Mouse (Mus musculus): ENCODE measurements around the gene Ninj2.

Ninj2 gene

DNA sequence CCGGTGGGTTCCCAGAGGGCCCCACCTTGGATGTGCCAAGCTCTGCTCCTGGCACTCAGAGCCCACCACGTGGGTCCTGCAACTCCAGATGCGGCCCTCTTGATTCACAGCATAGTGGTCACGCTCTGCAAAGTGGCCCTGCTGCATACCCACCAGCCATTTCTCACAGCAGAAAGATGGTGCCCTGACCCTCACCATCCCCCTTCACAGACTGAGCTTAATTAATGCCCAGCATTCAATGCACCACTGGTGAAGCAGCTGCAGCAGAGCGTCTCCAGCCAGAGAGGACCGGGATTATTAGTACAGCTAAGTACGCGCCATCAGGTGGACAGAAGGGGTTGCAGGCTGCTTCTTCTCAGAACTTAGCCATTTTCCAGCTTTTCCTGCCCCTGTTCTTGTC lies 109.3 kb downstream of the Ninj2 start:
- no peak for DNase-seq

DNA sequence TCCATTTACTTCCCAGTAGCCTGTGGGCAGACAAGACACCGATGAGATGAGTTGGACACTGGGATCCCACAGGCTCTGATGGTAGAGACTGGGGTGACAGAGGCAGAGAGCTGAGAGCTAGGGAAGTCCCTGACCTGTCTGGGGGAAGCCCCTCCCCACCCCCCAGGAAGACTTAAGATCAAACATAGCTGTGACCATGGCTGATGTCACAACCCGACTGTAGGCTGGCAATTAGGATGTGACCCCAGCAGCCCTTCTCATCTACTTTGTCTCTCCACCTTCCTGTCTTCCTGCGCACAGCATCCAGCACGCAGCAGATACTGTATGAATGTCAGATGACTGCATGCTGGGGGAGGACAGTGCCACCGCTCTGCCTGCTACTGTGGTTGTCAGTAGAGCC lies 113.4 kb downstream of the Ninj2 start:
- DNase-seq, result no peak

- DNase-seq, result no peak
These were observed 118.4 kb downstream of the Ninj2 start for GRCm38 (mm10) chr6:120211536-120211935.

DNA sequence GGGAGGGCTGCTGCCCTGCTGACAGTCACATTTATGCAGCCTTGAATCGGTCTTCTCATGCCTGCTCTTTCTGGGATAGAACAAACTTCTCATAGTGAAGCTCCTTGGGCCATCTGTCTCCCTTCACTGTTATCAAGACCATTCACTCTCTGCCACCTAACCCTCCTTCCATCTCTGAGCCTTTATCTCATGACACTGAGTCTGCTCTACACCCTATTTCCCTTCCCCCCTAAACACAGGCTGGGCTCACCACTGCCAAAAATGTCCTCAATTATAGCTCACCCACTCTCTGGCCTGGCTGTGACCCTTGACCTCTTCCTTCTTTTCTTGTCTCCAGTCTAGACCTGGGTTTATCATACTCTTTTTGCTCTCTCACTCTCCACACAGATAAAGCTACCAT lies 123.6 kb downstream of the Ninj2 start:
- no peak for DNase-seq

DNA sequence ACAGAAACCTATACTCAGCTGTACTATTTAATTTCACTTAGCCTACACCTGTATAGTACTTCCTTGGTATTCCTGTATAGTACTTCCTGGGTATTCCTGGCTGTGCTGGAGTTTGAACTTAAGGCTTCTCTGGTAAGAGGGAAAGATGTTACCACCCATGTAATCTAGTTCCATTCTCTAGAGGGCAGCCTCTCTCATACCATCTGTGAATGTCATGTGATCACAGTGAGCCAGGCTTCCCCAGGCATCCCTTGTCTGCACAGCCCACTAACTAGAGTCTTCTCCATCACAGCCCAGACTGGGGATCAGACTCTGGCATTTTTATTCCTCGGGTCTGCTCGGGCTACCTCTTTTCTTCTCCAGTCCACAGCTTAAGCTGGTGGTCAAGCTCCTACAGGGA lies 126.1 kb downstream of the Ninj2 start:
- DNase-seq, result no peak

GRCm38 (mm10) chr6:120222669-120223068 lies 129.5 kb downstream of the Ninj2 start:
- DNase-seq, result peak; percentile 81

DNA sequence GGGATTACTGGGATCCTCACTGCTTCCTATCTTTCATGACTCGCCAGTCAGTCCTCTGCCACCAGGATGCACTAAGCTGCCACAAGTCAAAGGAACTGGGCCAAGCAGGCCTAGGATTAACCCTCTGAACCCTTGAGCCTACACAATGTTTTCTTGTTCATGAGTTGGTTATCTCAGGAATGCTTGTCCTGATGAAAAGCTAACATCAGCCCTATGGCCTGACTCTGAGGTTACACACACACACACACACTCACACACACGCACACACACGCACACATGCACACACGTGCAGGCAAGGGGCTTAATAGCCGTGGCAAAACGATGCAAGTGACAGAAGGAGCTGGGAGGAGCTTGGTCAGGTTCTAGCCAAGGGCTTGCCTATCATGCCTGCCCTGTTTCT lies 132.2 kb downstream of the Ninj2 start:
- DNase-seq, result peak; percentile 12

- no peak for DNase-seq
These were observed 133.9 kb downstream of the Ninj2 start for GRCm38 (mm10) chr6:120227068-120227467.

- DNase-seq, result no peak
These were observed 136.7 kb downstream of the Ninj2 start for GRCm38 (mm10) chr6:120229806-120230205.

- DNase-seq, result no peak
These were observed 137.3 kb downstream of the Ninj2 start for GRCm38 (mm10) chr6:120230441-120230840.

DNA sequence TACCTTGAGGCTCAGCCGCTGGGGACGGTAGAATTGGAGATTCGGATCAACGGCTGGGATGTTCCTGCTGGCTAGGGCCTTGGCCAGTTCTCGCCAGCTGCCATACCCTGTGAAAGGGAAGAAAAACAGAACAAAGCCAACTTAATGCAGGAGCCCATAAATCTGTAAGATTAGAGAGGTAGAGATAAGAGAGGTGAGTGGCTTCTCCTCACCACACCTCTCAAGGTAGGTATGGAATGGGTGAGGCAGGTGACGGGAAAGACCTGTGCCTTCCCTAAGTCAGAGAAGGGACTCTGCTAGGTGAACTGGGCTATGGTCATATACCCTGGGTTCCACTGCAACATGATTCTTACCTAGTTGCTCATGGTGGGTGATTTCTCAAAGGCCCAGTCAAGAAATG lies 139.7 kb downstream of the Ninj2 start:
- DNase-seq, result no peak

- DNase-seq, result no peak
These were observed 142.7 kb downstream of the Ninj2 start for GRCm38 (mm10) chr6:120235874-120236273.

- no peak for DNase-seq
These were observed 147.3 kb downstream of the Ninj2 start for GRCm38 (mm10) chr6:120240461-120240860.

DNA sequence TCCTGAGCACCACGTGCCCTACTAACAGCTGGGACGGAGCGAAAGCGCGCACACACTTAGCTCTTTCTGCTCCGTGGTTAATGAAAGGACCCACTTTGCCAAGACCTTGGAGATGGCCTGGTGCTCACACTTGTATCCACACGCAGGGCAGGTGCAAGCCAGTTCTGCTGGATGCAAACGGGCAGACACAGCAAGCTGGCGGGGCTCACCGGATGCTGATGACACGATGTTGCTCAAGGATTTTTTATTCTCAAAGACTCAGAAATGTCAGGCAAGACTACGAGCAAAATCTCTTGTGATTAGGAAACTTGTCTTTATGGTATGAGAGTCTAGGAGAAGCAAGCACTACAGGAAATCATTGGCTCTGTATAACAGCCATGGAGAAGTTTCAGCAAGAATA lies 148.3 kb downstream of the Ninj2 start:
- no peak for DNase-seq

GRCm38 (mm10) chr6:120242530-120242929 lies 149.4 kb downstream of the Ninj2 start:
- DNase-seq, result no peak

GRCm38 (mm10) chr6:120243250-120243649 lies 150.1 kb downstream of the Ninj2 start:
- no peak for DNase-seq

GRCm38 (mm10) chr6:120246676-120247075 lies 153.5 kb downstream of the Ninj2 start:
- DNase-seq, result no peak

DNA sequence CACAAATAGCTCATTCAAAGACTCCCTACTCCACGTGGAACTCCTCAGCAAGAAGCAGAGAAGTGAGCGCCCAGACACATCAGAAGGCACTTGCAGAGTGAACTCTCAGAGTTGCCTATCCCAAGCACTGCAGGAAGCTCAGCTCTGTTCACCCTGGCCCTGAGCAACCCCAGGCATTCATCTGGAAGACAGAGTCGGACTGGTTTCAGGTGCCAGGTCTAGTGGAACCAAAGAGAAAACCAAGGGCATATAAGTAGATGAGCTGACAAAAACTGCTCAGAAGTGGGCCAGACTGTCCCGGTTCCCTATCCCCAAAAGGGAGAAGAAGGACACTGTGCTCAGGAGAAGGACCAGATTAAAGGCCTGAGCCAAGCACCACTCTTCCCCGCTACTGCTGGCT lies 156.7 kb downstream of the Ninj2 start:
- DNase-seq, result no peak

Data from embryo, embryonic 11 days (tissue).